Mouse (Mus musculus) embryonic facial prominence, embryonic 15.5 days (tissue): ENCODE data around the gene Arhgap15. TPM values are rescaled to one million over a fixed set of nuclear protein-coding genes. Genes with fewer than 3 reads are reported as not detected.
A peak's percentile ranks its signal among the peaks of the same experiment; 100 is the strongest.

ENCODE experiments used
- ATAC-seq: fragments of 200-750 bp; cut with Nextera tagmentation; 2 replicates; pipeline ENCODE4 v1.8.0; 2017; ENCODE audit warnings: low read depth, moderate TSS enrichment; ENCODE audit not compliant: insufficient number of reproducible peaks, low FRiP score, low TSS enrichment
- H3K27ac ChIP-seq: fragments of 300-500 bp; sonication (generic); replicated peaks from 2 replicates; pipeline ENCODE4 v1.5.1; 2015; ENCODE audit warnings: mild to moderate bottlenecking, inconsistent platforms
- H3K27me3 ChIP-seq: fragments of 300-500 bp; sonication (generic); 2 replicates; pipeline ENCODE4 v1.6.1; 2015; ENCODE audit warnings: inconsistent platforms
- H3K36me3 ChIP-seq: fragments of 300-500 bp; sonication (generic); 2 replicates; pipeline ENCODE4 v1.6.1; 2015; ENCODE audit warnings: mild to moderate bottlenecking, inconsistent platforms
- H3K4me1 ChIP-seq: fragments of 300-500 bp; sonication (generic); 2 replicates; pipeline ENCODE4 v1.6.1; 2015; ENCODE audit warnings: inconsistent platforms
- H3K4me2 ChIP-seq: fragments of 300-500 bp; sonication (generic); replicated peaks from 2 replicates; pipeline ENCODE4 v1.6.1; 2015; ENCODE audit warnings: mild to moderate bottlenecking, inconsistent platforms
- H3K4me3 ChIP-seq: fragments of 300-500 bp; sonication (generic); replicated peaks from 2 replicates; pipeline ENCODE4 v1.5.1; 2015; ENCODE audit warnings: mild to moderate bottlenecking, inconsistent platforms
- H3K9ac ChIP-seq: fragments of 300-500 bp; sonication (generic); 2 replicates; pipeline ENCODE4 v1.6.1; 2015; ENCODE audit warnings: inconsistent platforms
- H3K9me3 ChIP-seq: fragments of 300-500 bp; sonication (generic); replicated peaks from 2 replicates; pipeline ENCODE4 v1.6.1; 2016; ENCODE audit warnings: inconsistent platforms
- WGBS: fragments of 180-500 bp; shearing (Covaris S2); methylation state at CpG from one replicate; pipeline ENCODE4 v1.1.7; 2015; 5-methylcytosine and 5-hydroxymethylcytosine counted together
- polyA plus RNA-seq: library from polyadenylated mRNA; unstranded; fragments of >200 nt; fragmentation: Nextera tagmentation; extraction: Ambion mirVana; gene quantifications from 2 replicates; pipeline ENCODE4 v1.2.1, GENCODE M21; 2015

The Arhgap15 gene
- polyA plus RNA-seq, 1 experiment from 2014 or later: 2.2 TPM

DNA sequence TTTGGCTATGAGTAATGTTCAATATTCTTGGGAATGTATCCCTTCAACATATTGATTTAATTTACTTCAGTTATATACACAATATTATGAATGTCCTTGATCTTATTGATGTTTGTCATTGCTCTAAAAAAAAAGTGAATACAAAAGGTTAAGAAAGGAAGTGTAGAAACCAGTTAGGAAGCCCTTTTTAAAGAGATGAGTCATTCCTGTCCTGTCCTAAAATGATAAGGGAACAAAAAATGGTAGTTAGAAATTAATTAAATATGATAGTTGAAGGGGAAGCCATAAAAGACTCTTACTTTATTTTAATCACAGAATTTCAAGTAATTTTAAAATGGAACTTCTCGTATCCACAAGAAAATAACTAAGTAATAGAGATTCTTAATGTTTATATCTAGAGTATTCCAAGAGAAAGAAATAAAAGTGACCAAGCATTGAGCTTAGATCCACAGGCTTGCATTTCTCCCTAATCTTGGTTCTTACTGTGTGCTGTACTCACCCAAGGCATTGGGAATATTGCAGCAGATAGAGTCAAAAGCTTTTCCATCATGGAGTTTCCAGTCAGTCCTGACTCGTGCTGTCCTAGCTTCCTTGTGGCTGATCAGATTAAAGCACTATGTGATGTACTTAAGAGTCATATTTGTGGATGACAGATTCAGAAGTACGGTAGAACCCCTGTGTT is 291.0 kb downstream of the Arhgap15 start:
- H3K36me3 ChIP-seq: no peaks in the 10 kb centered on the region
- H3K27ac ChIP-seq: no peak overlapping the region
- no peak overlapping the region for H3K4me2 ChIP-seq
- WGBS: 83% methylated on average over 3 of the region's 3 CpGs
- H3K9me3 ChIP-seq: no peaks in the 10 kb centered on the region
- H3K9ac ChIP-seq: no peak overlapping the region
- no peaks in the 10 kb centered on the region for H3K4me1 ChIP-seq
- ATAC-seq: no peak
- H3K4me3 ChIP-seq: no peak overlapping the region
- no peaks in the 10 kb centered on the region for H3K27me3 ChIP-seq

DNA sequence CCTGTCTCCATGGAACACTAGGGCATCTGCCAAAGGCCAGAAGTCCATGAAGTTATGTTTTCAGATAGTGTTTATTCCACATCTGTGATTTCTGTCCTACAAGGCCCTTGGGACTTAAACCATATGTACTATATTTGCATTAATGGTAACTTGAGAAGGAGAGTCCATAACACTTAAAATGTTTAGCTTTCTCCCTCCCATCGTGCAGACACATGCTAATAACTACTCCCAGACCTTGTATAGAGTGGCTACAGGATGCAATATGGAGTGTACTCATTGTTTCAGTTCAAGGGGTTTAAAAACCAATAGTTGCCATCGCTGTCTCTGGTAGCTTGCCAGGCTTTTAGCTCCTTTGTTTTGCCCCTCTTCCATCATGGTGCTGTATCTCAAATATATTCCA is 295.5 kb downstream of the Arhgap15 start:
- Histone ChIP-seq H3K4me1 (no peaks in the 10 kb centered on the region), H3K4me2 (no peak overlapping the region), H3K36me3 (no peaks in the 10 kb centered on the region), H3K27me3 (no peaks in the 10 kb centered on the region), H3K9me3 (no peaks in the 10 kb centered on the region), H3K27ac (no peak overlapping the region), H3K9ac (no peak overlapping the region), H3K4me3 (no peak overlapping the region)
- no peak; the same call in 1 of the 2 replicates for ATAC-seq
- WGBS: 32% methylated on average over 2 of the region's 2 CpGs

DNA sequence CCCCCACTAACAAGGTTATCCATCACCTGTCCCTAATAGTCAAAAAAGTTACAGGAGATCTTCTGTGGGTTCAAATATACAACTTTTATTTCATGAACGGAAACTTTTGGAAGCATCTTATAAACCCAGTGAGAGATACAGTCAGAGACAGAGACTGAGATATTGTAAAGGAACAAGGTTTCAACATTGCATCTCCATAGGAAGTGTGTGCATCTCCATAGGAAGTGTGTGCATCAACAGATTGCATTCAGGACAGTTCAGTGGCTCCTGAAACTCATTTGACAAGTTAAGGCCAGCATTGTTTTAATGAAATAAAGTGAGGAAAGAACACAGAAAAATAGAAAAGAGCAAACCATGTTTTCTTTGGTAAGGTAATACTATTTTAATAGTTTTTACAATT is 296.0 kb downstream of the Arhgap15 start:
- Histone ChIP-seq H3K4me1 (no peaks in the 10 kb centered on the region), H3K4me2 (no peak overlapping the region), H3K27me3 (no peaks in the 10 kb centered on the region), H3K9ac (no peak overlapping the region), H3K27ac (no peak overlapping the region), H3K9me3 (no peaks in the 10 kb centered on the region), H3K4me3 (no peak overlapping the region), H3K36me3 (no peaks in the 10 kb centered on the region)
- WGBS: 76% methylated on average over 1 of the region's 1 CpGs
- ATAC-seq: no peak

DNA sequence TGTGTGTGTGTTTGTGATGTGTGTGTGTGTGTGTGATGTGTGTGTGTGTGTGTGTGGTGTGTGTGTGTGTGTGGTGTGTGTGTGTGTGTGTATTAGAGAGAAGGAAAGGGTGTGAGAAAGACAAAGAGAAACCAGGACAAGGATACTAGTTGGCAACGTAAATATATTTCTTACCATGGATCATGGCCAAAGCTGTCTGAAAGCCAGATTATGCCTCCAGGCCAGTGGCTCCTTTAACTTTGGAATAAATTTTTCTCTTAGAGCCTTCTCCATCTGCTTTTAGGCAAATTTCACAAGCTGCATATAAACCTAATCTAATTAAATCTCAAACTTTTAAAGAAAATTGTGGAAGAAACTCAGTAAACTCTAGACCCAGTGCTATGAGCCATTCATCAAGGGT is 296.6 kb downstream of the Arhgap15 start:
- H3K36me3 ChIP-seq: no peaks in the 10 kb centered on the region
- no peak for ATAC-seq
- no peak overlapping the region for H3K27ac ChIP-seq
- H3K4me1 ChIP-seq: no peaks in the 10 kb centered on the region
- no peaks in the 10 kb centered on the region for H3K9me3 ChIP-seq
- H3K4me2 ChIP-seq: no peak overlapping the region
- WGBS: 28% methylated on average over 1 of the region's 1 CpGs
- no peaks in the 10 kb centered on the region for H3K27me3 ChIP-seq
- H3K4me3 ChIP-seq: no peak overlapping the region
- H3K9ac ChIP-seq: no peak overlapping the region

DNA sequence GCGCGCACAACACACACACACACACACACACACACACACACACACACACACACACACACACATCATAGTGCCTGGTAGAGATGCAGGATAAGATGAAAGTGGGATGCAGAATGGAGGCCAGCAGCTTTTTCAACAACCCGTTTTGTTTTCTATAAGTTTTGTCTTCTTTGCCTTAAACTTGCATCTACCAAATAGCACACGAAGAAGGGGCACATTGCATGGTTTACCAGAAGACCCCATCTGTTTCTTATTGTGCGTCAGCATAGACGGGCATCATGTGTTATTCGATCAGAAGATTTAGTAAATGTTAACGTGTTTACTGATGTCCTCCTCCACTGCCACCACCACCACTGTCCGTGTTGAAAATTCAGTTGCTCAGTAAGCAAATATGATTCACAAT is 311.7 kb downstream of the Arhgap15 start:
- 49% methylated on average over 9 of the region's 9 CpGs for WGBS
- no peak for ATAC-seq
- no peaks in the 10 kb centered on the region for H3K27me3 ChIP-seq
- 0 out of 2 replicates have a peak overlapping the region, but pooled peaks have one; percentile 4 for H3K27ac ChIP-seq
- H3K9me3 ChIP-seq: no peaks in the 10 kb centered on the region
- H3K4me2 ChIP-seq: peak overlapping the region; percentile 31
- H3K4me3 ChIP-seq: peak overlapping the region; percentile 10; the same call in 1 of the 2 replicates
- peaks cover 4% of the 10 kb centered on the region; the same call in 1 of the 2 replicates for H3K4me1 ChIP-seq
- H3K36me3 ChIP-seq: no peaks in the 10 kb centered on the region
- H3K9ac ChIP-seq: no peak overlapping the region

DNA sequence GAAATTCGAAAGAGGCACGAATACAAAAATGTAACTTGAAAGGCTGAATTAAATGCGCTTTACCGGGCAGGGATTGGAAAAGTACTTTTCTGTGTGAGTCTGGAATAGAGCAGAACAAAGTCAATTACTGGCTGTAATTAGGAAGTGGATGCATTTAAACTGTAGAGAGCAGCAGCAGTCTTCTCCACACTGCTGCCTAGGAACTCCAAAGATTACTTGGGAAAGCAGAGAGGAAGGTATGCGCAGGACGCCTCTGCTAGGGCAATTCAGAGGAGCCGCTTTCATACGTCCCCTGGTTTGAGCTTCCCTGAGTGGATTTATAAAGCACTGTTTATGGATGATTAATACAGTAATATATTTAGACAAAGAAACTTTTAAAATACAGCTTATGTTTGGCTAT is 312.1 kb downstream of the Arhgap15 start:
- H3K4me3 ChIP-seq: peak overlapping the region; percentile 10; the same call in 1 of the 2 replicates
- H3K9me3 ChIP-seq: no peaks in the 10 kb centered on the region
- WGBS: 39% methylated on average over 8 of the region's 8 CpGs
- no peaks in the 10 kb centered on the region for H3K27me3 ChIP-seq
- H3K4me1 ChIP-seq: peaks cover 4% of the 10 kb centered on the region; the same call in 1 of the 2 replicates
- H3K27ac ChIP-seq: peak overlapping the region; percentile 4; the same call in 1 of the 2 replicates
- no peak for ATAC-seq
- no peak overlapping the region for H3K9ac ChIP-seq
- H3K36me3 ChIP-seq: no peaks in the 10 kb centered on the region
- H3K4me2 ChIP-seq: peak overlapping the region; percentile 31

DNA sequence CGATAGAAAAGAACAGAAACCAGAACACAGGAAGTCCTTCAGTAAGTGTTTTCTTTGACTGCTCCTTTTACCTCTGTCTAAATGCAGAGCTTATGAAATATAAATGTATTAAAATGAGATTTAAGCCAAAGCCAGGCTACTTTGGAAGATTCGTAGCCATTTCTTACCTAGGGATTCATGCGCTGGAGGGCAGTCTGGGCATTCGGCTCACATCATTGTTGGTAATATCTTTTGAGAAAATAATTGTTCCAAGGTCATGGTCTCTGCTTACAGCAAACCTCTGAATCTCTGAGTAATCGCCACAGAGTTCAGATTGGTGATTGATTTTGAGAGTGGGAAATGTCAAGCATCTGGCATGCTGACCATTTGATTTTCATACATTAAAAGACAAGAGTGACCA is 316.4 kb downstream of the Arhgap15 start:
- no peak for ATAC-seq
- 79% methylated on average over 5 of the region's 5 CpGs for WGBS
- H3K9me3 ChIP-seq: no peaks in the 10 kb centered on the region

DNA sequence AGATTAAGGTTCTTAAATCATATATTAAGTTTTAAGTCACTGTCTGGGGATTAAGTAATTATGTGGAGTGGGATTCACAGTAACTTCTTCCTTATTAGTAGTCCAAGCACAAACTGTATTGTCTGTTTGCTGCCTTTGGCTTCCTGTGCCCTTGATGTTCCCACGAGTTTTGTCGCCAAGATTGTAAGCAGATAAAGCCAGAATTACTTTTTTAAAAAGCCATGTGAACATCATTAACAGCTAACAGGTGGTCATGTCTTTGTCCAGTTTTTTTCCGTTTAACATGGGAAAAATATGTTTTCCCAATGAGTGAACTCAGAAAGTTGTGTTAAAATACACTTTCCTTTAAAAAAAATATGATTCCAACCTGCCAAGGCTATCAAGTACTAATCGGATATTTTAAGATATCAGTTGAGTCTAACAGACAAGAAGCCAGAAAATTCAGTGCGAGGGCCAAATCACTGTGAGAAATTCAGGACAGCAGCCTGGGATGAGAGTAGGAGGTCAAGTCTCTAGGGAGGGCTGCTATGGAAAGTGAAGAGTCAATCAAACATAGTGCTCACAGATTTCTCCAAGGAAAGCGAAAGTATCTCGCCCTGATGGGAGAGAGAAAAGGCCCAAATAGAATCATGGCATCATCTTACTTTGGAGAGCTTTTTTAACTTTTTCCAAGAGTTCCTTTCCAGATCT is 319.7 kb downstream of the Arhgap15 start:
- WGBS: 71% methylated on average over 7 of the region's 7 CpGs
- Histone ChIP-seq H3K9me3 (no peaks in the 10 kb centered on the region), H3K36me3 (no peaks in the 10 kb centered on the region), H3K27me3 (no peaks in the 10 kb centered on the region), H3K9ac (no peak overlapping the region), H3K4me3 (no peak overlapping the region), H3K27ac (no peak overlapping the region), H3K4me1 (no peaks in the 10 kb centered on the region), H3K4me2 (no peak overlapping the region)
- no peak for ATAC-seq

More for the DNA sequence above, 316.4 kb downstream of the Arhgap15 start:
- H3K4me3 ChIP-seq: no peak overlapping the region
- H3K4me1 ChIP-seq: peaks cover 4% of the 10 kb centered on the region; the same call in 1 of the 2 replicates
- no peak overlapping the region for H3K9ac ChIP-seq
- no peak overlapping the region for H3K27ac ChIP-seq
- H3K27me3 ChIP-seq: no peaks in the 10 kb centered on the region
- no peak overlapping the region for H3K4me2 ChIP-seq
- H3K36me3 ChIP-seq: no peaks in the 10 kb centered on the region

DNA sequence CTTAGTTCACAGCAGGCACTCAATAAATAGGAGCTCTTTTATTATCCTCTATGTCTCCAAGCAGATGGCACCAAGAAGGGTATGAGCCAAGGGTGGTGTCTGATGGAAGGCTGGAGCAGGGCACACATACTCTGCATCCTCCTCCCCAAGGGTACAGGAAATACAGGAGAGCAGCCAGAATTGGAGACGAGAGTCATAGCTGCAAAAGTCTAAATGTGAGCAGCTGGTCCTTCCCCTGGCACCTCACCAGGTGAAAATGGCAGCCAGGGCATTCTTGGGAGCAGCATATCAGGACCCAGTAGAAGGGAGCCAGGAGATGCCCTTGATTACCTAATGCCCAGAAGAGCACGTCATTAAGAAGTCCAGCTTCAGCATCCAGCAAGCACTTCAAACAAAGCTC is 320.3 kb downstream of the Arhgap15 start:
- Histone ChIP-seq H3K36me3 (no peaks in the 10 kb centered on the region), H3K27ac (no peak overlapping the region), H3K4me2 (no peak overlapping the region), H3K4me1 (no peaks in the 10 kb centered on the region), H3K9ac (no peak overlapping the region), H3K27me3 (no peaks in the 10 kb centered on the region), H3K4me3 (no peak overlapping the region), H3K9me3 (no peaks in the 10 kb centered on the region)
- WGBS: 75% methylated on average over 2 of the region's 2 CpGs
- no peak for ATAC-seq

DNA sequence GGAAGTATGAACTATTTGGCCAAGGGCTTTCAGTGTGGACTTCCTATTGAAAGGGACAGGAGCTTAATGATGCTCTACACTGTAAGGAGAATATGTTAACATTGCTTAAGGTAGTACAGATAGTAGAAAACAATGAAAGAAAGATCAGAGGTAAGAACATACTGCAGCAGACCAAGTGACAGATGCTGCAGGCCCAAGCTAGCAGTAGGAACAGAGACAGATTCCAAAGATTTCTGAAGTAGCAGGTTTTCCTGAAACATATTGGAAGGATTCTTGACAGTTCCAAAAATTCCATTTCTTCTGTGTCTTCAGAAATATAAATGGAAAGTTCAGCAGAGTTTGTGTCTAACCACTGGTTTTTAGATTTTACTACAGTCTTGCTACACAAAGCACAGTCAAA is 327.9 kb downstream of the Arhgap15 start:
- Histone ChIP-seq H3K4me2 (no peak overlapping the region), H3K9ac (no peak overlapping the region), H3K4me3 (no peak overlapping the region), H3K27ac (no peak overlapping the region), H3K27me3 (no peaks in the 10 kb centered on the region), H3K36me3 (no peaks in the 10 kb centered on the region), H3K9me3 (no peaks in the 10 kb centered on the region), H3K4me1 (no peaks in the 10 kb centered on the region)
- no peak for ATAC-seq

DNA sequence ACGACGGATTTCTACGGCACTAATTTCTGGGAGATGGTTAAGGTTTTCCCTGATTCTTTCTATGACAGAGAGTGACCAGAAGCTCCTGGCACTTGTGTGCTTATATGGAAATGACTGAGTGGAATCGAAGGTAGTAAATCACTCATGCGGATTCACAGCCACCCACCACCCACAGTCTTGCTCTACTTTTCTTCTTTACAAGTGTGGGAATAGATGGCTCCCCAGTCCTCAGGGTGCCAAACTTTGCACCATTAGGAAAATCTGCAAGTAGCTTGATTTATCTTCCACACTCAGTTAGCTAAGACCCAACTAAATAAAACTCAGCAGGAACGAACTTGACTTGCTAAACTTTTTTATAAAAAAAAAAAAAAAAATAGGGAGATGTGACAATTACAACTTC is 331.9 kb downstream of the Arhgap15 start:
- Histone ChIP-seq H3K9me3 (no peaks in the 10 kb centered on the region), H3K36me3 (no peaks in the 10 kb centered on the region), H3K4me2 (no peak overlapping the region), H3K4me3 (no peak overlapping the region), H3K4me1 (no peaks in the 10 kb centered on the region), H3K9ac (no peak overlapping the region), H3K27ac (no peak overlapping the region), H3K27me3 (no peaks in the 10 kb centered on the region)
- WGBS: 89% methylated on average over 6 of the region's 6 CpGs
- ATAC-seq: no peak

DNA sequence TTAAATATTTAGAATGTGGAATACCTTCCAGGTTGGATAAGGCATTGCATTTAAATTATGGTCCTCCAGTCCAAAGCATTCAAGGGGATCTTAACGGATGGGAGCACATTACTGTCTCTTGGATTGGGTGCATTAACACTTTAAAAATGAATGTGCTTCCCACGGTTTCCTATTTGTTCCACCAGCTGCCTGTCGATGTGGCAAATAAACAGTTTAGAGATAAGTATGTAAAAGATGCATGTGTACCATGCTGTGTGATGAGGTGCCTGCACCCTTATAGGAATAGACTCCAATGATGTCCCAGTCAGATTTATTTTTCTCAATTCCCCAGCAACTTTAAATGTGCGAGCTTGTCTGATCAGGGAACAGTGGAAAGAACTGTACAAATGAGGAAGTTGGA is 332.6 kb downstream of the Arhgap15 start:
- no peak for ATAC-seq
- no peak overlapping the region for H3K9ac ChIP-seq
- no peaks in the 10 kb centered on the region for H3K9me3 ChIP-seq
- H3K4me3 ChIP-seq: no peak overlapping the region
- H3K27ac ChIP-seq: no peak overlapping the region
- no peaks in the 10 kb centered on the region for H3K4me1 ChIP-seq
- no peak overlapping the region for H3K4me2 ChIP-seq
- H3K27me3 ChIP-seq: no peaks in the 10 kb centered on the region
- no peaks in the 10 kb centered on the region for H3K36me3 ChIP-seq
- WGBS: 86% methylated on average over 4 of the region's 4 CpGs
